Mouse (Mus musculus) ES-Bruce4 (cell line): ENCODE measurements around the gene Gm20431. TPM values are rescaled to one million over a fixed set of nuclear protein-coding genes. Genes with fewer than 3 reads are reported as not detected.

Source experiments
- H3K27ac ChIP-seq: 2 replicates; pipeline ENCODE4 v1.5.1; 2012; ENCODE audit warnings: low read length, inconsistent platforms; ENCODE audit not compliant: insufficient read depth
- H3K27me3 ChIP-seq: 2 replicates; pipeline ENCODE4 v1.6.1; 2012; ENCODE audit warnings: mild to moderate bottlenecking, low read length, inconsistent platforms; ENCODE audit not compliant: control insufficient read depth, poor library complexity, insufficient read depth, severe bottlenecking
- H3K36me3 ChIP-seq: 2 replicates; pipeline ENCODE4 v1.6.1; 2012; ENCODE audit warnings: inconsistent platforms, mild to moderate bottlenecking, low read length, moderate library complexity; ENCODE audit not compliant: control insufficient read depth, poor library complexity, insufficient read depth, severe bottlenecking
- H3K4me1 ChIP-seq: one replicate; pipeline ENCODE4 v1.8.1; 2011; ENCODE audit warnings: low read length; ENCODE audit not compliant: control insufficient read depth, insufficient read depth
- H3K4me3 ChIP-seq: 2 replicates; pipeline ENCODE4 v1.5.1; 2011; ENCODE audit warnings: low read depth, mild to moderate bottlenecking, low read length
- H3K9ac ChIP-seq: 2 replicates; pipeline ENCODE4 v1.6.1; 2012; ENCODE audit warnings: low read depth, mild to moderate bottlenecking, inconsistent platforms; ENCODE audit not compliant: poor library complexity, severe bottlenecking
- H3K9me3 ChIP-seq: replicated peaks from 2 replicates; pipeline ENCODE4 v1.6.1; 2012; ENCODE audit warnings: mild to moderate bottlenecking, low read length, inconsistent platforms; ENCODE audit not compliant: control insufficient read depth, poor library complexity, insufficient read depth, severe bottlenecking
- CTCF ChIP-seq: IDR thresholded peaks from one replicate; pipeline ENCODE4 v1.8.1; 2011; ENCODE audit warnings: low read depth, low read length
- EP300 ChIP-seq: IDR thresholded peaks from 2 replicates; pipeline ENCODE4 v1.6.1; 2011; ENCODE audit warnings: low read depth, low read length; ENCODE audit not compliant: insufficient read depth
- POLR2A ChIP-seq: IDR thresholded peaks from one replicate; pipeline ENCODE4 v1.8.1; 2011; ENCODE audit warnings: low read length; ENCODE audit not compliant: insufficient read depth
- polyA plus RNA-seq: library from polyadenylated mRNA; stranded (reverse); fragments of >200 nt; gene quantifications from 2 replicates; pipeline ENCODE4 v1.2.4, GENCODE M21; 2011; ENCODE audit warnings: low read depth; ENCODE audit not compliant: missing spikeins, insufficient read depth, insufficient read length

Gm20431 gene
- polyA plus RNA-seq, 1 experiment = 7.0 TPM

DNA sequence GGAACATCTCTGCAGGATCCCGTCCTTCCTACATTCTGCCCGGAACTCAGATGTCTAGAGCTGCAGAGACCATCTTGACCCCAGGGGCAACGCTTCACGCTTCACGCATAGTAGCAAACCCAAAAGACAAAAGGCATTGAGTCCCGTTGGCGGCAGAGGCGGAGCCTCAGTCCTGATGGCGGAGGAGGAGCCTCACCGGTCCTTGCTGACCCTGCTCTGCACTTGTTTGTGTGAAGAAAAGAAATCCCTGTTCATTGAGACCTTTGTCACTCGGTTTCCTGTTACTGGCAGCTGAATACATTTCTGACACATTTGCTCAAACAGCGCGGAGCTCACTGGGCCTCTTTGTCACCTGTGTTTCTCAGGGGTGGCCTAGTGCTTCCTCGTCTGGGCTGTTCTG, 34.2 kb upstream of the Gm20431 start:
- Histone ChIP-seq H3K27me3 (no peaks in the 10 kb centered on the region), H3K4me1 (no peaks in the 10 kb centered on the region), H3K4me3 (no peak overlapping the region), H3K27ac (no peak overlapping the region), H3K9me3 (no peaks in the 10 kb centered on the region), H3K9ac (no peak overlapping the region), H3K36me3 (no peaks in the 10 kb centered on the region)
- no peak for TF ChIP-seq POLR2A

DNA sequence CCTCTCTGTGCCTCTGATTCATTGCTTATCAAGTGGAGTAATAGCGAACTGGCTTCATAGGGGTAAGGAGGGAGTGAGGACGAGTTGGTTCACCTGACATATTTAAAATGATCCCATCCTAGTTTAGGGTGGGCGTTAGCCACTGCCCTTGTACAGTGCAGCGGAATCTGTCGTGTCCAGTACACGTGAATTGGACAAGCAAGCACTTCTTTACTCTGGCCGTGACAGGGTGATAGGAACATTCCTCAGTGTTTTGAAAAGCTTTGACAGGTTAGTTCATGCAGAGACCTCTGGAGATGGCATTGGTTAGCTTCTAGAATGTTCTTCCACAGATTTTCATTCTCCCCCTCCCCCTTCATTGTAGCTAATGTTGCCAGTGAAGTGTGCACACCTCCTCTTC, 33.7 kb upstream of the Gm20431 start:
- TF ChIP-seq CTCF (no peak), EP300 (no peak), POLR2A (no peak)
- no peak overlapping the region for H3K4me3 ChIP-seq

DNA sequence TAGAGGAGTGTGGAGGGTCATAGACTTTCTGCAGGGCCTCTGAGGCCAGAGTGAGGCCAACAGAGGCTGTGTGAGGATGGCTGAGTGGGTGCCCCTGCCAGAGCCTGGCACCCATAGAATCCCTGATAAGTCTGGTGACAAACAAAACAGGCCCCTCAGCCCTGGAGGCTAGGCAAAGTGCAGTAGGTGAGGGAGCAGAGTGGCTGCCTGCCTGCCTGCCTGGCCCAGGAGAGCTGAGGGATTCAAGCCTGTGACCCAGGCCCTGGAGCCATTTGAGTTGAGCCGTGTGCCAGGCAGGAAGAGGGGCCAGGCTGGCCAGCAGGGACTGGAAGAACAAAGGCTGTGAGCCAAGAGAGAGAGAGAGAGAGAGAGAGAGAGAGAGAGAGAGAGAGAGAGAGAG, 32.9 kb upstream of the Gm20431 start:
- TF ChIP-seq CTCF (no peak), POLR2A (no peak), EP300 (no peak)
- no peaks in the 10 kb centered on the region for H3K9me3 ChIP-seq
- no peaks in the 10 kb centered on the region for H3K4me1 ChIP-seq
- no peak overlapping the region for H3K4me3 ChIP-seq
- H3K27ac ChIP-seq = no peak overlapping the region
- H3K27me3 ChIP-seq = no peaks in the 10 kb centered on the region
- H3K36me3 ChIP-seq = no peaks in the 10 kb centered on the region
- no peak overlapping the region for H3K9ac ChIP-seq

More for the DNA sequence above, 33.7 kb upstream of the Gm20431 start:
- Histone ChIP-seq H3K36me3 (no peaks in the 10 kb centered on the region), H3K27me3 (no peaks in the 10 kb centered on the region), H3K27ac (no peak overlapping the region), H3K9ac (no peak overlapping the region), H3K4me1 (no peaks in the 10 kb centered on the region), H3K9me3 (no peaks in the 10 kb centered on the region)

DNA sequence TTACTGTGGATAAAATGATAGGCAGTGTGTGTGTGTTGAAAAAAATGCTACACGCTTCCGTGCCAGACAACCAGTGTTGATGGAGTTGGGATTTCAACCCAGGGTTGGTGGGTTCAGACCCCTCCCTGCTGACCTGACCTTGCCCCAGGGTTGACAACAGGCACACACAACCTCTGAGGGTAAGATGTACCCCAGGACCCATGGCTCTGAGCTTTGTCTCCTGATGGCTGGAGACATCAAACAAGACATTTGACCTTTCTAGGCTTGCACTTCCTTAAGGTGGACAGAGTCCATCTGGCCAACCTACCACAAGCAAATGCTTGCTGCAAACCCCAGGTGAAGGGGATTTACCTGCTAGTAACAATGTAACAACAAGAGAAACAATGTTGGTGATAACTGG, 32.2 kb upstream of the Gm20431 start:
- H3K36me3 ChIP-seq = no peaks in the 10 kb centered on the region
- H3K4me1 ChIP-seq = no peaks in the 10 kb centered on the region
- no peaks in the 10 kb centered on the region for H3K9me3 ChIP-seq
- TF ChIP-seq EP300 (no peak), POLR2A (no peak), CTCF (no peak)
- no peak overlapping the region for H3K9ac ChIP-seq
- no peak overlapping the region for H3K27ac ChIP-seq
- H3K4me3 ChIP-seq = no peak overlapping the region
- no peaks in the 10 kb centered on the region for H3K27me3 ChIP-seq

DNA sequence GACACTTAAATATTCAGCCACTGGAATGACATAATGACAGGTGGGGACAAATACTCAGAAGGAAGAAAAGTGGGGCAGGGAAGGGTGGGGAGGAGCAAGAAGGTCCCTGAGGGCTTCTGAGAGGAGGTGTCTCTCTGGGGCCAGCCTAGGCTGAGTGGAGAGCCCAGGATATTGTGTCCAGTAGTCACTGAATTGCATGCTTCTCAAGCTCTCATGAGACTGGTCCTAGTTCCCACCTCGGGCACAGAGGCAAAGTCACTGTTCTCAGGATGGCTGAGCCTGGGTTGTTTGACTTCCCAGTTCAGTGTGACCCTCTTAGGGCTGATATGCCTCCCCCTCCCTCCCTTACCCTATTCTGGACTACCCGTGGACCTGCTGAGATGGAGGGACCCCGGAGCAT, 31.5 kb upstream of the Gm20431 start:
- H3K4me1 ChIP-seq = no peaks in the 10 kb centered on the region
- no peak overlapping the region for H3K4me3 ChIP-seq
- H3K9me3 ChIP-seq = no peaks in the 10 kb centered on the region
- no peak for TF ChIP-seq EP300
- TF ChIP-seq POLR2A = no peak
- no peak for TF ChIP-seq CTCF
- H3K27ac ChIP-seq = no peak overlapping the region
- no peak overlapping the region for H3K9ac ChIP-seq
- H3K36me3 ChIP-seq = no peaks in the 10 kb centered on the region
- no peaks in the 10 kb centered on the region for H3K27me3 ChIP-seq

DNA sequence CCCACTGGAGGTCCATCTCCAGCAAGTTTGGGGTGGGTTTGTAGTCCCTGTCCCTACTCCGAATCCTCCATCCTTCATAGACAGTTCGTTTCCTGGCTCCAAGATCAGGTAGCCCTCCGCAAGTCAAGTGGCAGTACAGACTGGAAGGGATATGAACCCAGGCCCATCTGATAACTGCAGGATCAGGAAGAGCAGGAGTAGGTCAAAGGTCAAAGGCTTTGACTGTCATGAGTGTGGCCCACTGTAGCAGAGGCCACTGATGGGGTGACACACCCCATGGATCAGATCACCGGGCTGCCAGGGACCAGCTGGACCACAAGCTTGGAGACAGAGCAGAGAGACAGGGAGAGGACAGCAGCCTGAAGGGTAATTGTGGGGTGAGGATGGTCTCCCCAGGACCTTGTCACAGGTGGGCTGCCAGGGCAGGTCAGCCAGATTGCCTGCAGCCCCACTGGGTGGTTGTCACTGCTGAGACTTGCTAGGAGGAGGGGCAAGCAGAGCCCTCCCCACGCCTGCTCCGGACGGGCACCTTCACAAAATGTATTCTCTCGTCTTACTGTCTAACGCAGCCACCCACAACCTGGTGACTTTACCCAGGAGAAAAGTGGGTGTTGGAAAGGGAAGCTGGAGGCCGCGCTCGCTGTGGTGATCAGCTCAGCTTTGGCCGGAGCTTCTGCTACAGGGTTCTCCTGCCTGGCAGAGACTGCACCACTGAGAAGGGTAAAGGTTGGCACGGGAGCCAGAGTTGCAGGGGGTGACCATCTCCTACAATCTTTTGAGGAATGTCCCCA, 30.8 kb upstream of the Gm20431 start:
- Histone ChIP-seq H3K9me3 (no peaks in the 10 kb centered on the region), H3K36me3 (no peaks in the 10 kb centered on the region), H3K27ac (no peak overlapping the region), H3K4me1 (no peaks in the 10 kb centered on the region), H3K27me3 (no peaks in the 10 kb centered on the region), H3K4me3 (no peak overlapping the region), H3K9ac (no peak overlapping the region)
- TF ChIP-seq POLR2A (no peak), CTCF (no peak), EP300 (no peak)
